Mouse (Mus musculus) cerebellum, adult 2 months (tissue): ENCODE results near the gene Crybg1.

ENCODE experiments used
- CTCF ChIP-seq: fragments of 200-500 bp; IDR thresholded peaks from 2 replicates; pipeline ENCODE4 v1.5.1; 2011; ENCODE audit warnings: low read depth, mild to moderate bottlenecking, control low read depth, low read length, moderate library complexity, borderline replicate concordance; ENCODE audit not compliant: insufficient read depth
- POLR2A ChIP-seq: fragments of 200-500 bp; IDR thresholded peaks from 2 replicates; pipeline ENCODE4 v1.6.1; 2011; ENCODE audit warnings: low read length, control low read depth, borderline replicate concordance; ENCODE audit not compliant: insufficient read depth

GRCm38 (mm10) chr10:44015631-44016030, 133.0 kb downstream of the Crybg1 start:
- no peak for TF ChIP-seq CTCF
- no peak for TF ChIP-seq POLR2A
